Mouse (Mus musculus) midbrain, postnatal 0 days (tissue): ENCODE results near the gene Dda1. TPM values are rescaled to one million over a fixed set of nuclear protein-coding genes. Genes with fewer than 3 reads are reported as not detected.

Experiments
- ATAC-seq: fragments of 200-750 bp; cut with Nextera tagmentation; 2 replicates; pipeline ENCODE4 v1.8.0; 2017; ENCODE audit warnings: moderate number of reproducible peaks, mild to moderate bottlenecking, moderate TSS enrichment, moderate library complexity; ENCODE audit not compliant: low FRiP score
- DNase-seq: peaks from one replicate; pipeline ENCODE4 v3.0.0-alpha.2; 2015; ENCODE audit warnings: low spot score
- H3K27ac ChIP-seq: fragments of 300-500 bp; sonication (generic); 2 replicates; pipeline ENCODE4 v1.5.1; 2014; ENCODE audit warnings: low read depth, mild to moderate bottlenecking, low read length, mixed read lengths
- H3K27me3 ChIP-seq: fragments of 300-500 bp; sonication (generic); 2 replicates; pipeline ENCODE4 v1.6.1; 2014; ENCODE audit warnings: low read length, control low read depth, mixed read lengths; ENCODE audit not compliant: insufficient read depth
- H3K36me3 ChIP-seq: fragments of 300-500 bp; sonication (generic); 2 replicates; pipeline ENCODE4 v1.6.1; 2014; ENCODE audit warnings: low read length, control low read depth, mixed read lengths; ENCODE audit not compliant: insufficient read depth
- H3K4me1 ChIP-seq: fragments of 300-500 bp; sonication (generic); 2 replicates; pipeline ENCODE4 v1.6.1; 2014; ENCODE audit warnings: mild to moderate bottlenecking, control low read depth, antibody characterized with exemption, low read length, mixed read lengths; ENCODE audit not compliant: insufficient read depth
- H3K4me2 ChIP-seq: fragments of 300-500 bp; sonication (generic); 2 replicates; pipeline ENCODE4 v1.6.1; 2014; ENCODE audit warnings: low read depth, mild to moderate bottlenecking, low read length, mixed read lengths; ENCODE audit not compliant: poor library complexity, severe bottlenecking
- H3K4me3 ChIP-seq: fragments of 300-500 bp; sonication (generic); 2 replicates; pipeline ENCODE4 v1.5.1; 2014; ENCODE audit warnings: low read depth, mild to moderate bottlenecking, low read length, moderate library complexity
- H3K9ac ChIP-seq: fragments of 300-500 bp; sonication (generic); replicated peaks from 2 replicates; pipeline ENCODE4 v1.6.1; 2014; ENCODE audit warnings: mild to moderate bottlenecking, low read length, moderate library complexity, mixed read lengths; ENCODE audit not compliant: poor library complexity, severe bottlenecking
- H3K9me3 ChIP-seq: fragments of 300-500 bp; sonication (generic); 2 replicates; pipeline ENCODE4 v1.6.1; 2016; ENCODE audit warnings: low read length, control low read depth
- CTCF ChIP-seq: IDR thresholded peaks from 2 replicates; pipeline ENCODE4 v1.5.1; 2016; ENCODE audit warnings: antibody characterized with exemption, mild to moderate bottlenecking
- WGBS: fragments of 180-500 bp; shearing (Covaris S2); extraction: QIAGEN DNeasy Blood & Tissue Kit; methylation state at CpG from one replicate; pipeline ENCODE4 v1.1.7; 2014; 5-methylcytosine and 5-hydroxymethylcytosine counted together
- polyA plus RNA-seq: library from polyadenylated mRNA; unstranded; fragments of >200 nt; fragmentation: Nextera tagmentation; extraction: Ambion mirVana; gene quantifications from 2 replicates; pipeline ENCODE4 v1.2.1, GENCODE M21; 2015
- total RNA-seq: library from RNA; depleted of rRNA; stranded (reverse); fragments of >200 nt; gene quantifications from 2 replicates; pipeline ENCODE4 v1.2.3, GENCODE M21; 2014

Dda1 gene
- total and polyA plus RNA-seq, 2 experiments from 2014 or later = 211 to 269 TPM

DNA sequence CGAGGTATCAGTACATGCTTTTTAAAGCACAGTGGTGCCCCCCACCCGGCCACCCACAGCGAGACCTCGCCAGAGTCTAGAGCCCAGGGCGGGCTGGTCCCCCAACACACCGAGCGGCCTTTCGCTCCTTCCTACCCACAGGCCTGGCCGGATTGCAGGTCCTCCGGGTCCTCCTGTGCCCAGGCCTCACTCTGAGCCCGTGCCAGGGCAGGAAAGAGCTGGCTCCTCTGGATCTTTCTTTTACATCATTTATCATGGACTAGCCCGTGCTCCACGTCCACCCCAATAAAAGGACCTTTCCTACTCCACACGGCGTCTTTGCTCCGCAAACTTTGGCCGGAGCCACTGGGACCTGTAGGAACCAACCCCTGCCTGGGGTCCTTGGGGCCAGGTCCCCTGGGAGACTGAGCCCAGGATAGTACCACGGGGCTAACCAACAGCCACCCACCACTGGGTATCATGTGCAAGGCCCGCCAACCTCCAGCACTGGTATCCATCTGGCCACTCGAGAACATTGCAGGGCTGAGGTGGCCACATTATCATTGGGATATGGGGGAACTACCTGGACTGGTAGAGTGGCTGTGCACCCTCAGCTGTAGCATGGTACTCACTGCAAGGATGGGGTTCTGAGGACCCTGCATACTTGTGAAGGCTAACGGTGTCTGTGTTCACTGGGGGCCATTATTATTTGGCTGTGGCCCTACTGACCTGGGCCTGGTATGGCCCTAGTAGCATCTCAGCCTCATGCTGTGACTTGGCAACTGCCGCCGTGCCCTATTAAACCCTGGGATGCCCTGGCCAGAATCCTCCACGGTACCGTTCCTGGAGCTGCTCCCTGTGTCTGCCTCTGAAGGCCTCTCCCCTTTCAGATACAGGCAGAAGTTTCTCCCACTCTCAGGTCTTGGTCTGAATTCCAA, 6.0 kb downstream of the Dda1 start:
- H3K4me2 ChIP-seq = no peak overlapping the region
- peaks cover 48% of the 10 kb centered on the region for H3K36me3 ChIP-seq
- no peak overlapping the region for H3K4me3 ChIP-seq
- no peak for TF ChIP-seq CTCF
- H3K27ac ChIP-seq = no peak overlapping the region
- no peaks in the 10 kb centered on the region for H3K9me3 ChIP-seq
- H3K9ac ChIP-seq = no peak overlapping the region
- WGBS = 84% methylated on average over 25 of the region's 25 CpGs
- no peaks in the 10 kb centered on the region; the same call in 1 of the 2 replicates for H3K4me1 ChIP-seq
- no peak for ATAC-seq
- no peak for DNase-seq
- no peaks in the 10 kb centered on the region for H3K27me3 ChIP-seq

DNA sequence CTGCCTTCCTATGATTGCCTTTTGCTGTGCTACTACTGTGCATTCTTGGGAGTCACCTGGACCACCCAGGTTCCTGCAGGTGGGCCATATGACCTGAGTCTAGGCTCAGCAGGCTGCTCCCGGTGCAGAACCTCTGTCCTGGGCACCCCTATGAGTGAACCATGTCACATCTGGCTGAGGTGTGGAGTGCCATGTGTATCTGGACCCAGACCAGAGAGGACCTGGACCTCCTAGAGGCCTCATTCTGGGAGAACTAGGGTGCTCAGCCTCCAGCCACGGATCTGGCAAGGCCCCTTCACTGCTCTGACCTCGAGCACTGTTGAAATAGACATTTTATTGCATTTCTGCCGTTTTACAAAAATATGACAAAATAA, 6.7 kb downstream of the Dda1 start:
- Histone ChIP-seq H3K36me3 (peaks cover 51% of the 10 kb centered on the region), H3K9me3 (no peaks in the 10 kb centered on the region), H3K4me3 (peak overlapping the region; percentile 44), H3K4me1 (no peaks in the 10 kb centered on the region; the same call in 1 of the 2 replicates), H3K27me3 (no peaks in the 10 kb centered on the region), H3K27ac (peak overlapping the region; percentile 85), H3K4me2 (peak overlapping the region; percentile 77), H3K9ac (peak overlapping the region; percentile 64)
- no peak for TF ChIP-seq CTCF
- WGBS = 32% methylated on average over 4 of the region's 4 CpGs
- no peak for DNase-seq
- no peak for ATAC-seq

DNA sequence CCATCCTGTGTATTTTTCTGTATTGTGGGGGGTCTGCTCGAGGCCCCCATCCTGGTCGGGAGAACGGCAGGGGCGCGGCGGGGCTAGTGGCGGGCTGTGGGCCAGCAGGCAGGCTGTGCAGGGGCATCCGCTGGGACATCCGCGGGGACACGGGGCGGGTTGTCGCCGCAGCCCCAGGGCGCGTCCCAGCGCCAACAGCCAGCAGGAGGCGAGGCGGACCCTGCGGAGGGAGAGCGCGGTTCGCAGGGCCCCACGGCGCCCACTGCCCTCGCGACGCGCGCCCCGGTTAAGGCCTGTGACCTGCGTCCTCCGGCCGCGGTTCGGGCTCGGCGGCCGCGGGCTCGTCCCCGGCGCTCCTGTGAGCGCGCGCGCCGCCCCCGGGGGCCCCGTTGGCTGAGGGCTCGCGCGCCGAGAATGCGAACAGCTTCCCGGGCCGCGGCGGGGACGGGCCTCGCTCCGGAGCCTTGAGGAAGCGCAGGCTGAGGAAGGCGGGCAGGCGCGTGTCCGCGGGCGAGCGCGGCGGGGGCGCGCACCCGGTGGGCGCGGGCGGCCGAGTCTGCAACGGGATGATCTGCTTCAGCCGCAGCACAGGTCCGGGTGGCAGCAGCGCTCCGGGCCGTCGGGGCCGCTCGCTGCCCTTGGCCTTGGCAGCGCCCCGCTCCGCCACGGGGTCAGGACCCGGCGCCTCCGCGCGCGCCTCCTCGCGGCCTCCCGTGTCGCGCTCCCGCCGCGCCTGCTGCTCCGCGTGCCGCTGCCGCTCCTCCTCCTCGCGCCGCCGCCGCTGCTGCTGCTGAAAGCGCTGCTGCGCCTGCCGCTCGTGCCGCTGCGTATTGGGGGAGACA, 7.3 kb downstream of the Dda1 start:
- H3K4me3 ChIP-seq = peak overlapping the region; percentile 44
- H3K4me2 ChIP-seq = peak overlapping the region; percentile 77
- under 1% methylated on average over 44 of the region's 121 CpGs for WGBS
- ATAC-seq (peak; percentile 60), DNase-seq (peak; percentile 87)
- H3K9ac ChIP-seq = peak overlapping the region; percentile 64
- peaks cover 51% of the 10 kb centered on the region for H3K36me3 ChIP-seq
- no peaks in the 10 kb centered on the region for H3K27me3 ChIP-seq
- TF ChIP-seq CTCF = peak; percentile 40; the same call in 1 of the 2 replicates
- no peaks in the 10 kb centered on the region; the same call in 1 of the 2 replicates for H3K4me1 ChIP-seq
- peak overlapping the region; percentile 85 for H3K27ac ChIP-seq
- H3K9me3 ChIP-seq = no peaks in the 10 kb centered on the region

DNA sequence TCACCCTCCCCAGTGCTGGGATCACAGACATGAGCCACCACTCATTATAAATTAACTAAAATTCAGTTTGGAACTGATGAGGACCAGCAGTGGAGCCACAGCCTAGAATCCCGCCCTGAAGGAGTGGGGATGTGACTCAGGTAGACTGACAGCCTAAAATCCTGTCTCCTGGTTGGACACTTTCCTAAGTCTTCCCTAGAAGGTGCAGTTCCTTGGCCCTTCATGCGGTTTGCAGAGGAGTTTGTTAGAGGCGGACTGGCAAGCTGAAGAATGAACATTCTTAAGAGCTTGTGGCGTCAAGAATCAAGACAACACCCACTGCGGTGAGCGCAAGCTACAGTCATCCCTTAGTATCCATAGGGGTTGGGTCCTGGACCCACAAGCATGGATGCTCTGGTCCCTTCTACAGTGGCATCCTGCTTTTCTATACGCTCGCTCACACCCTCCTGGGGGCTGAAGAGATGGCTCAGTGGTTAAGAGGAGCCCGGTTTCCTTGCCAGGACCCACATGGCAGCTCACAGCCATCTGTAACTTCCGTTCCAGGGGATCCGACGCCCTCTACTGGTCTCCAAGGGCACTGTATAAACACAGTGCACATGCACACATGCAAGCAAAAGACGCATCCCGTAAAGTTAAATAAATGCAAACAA, 8.3 kb downstream of the Dda1 start:
- TF ChIP-seq CTCF = peak; percentile 73
- peak overlapping the region; percentile 44; the same call in 1 of the 2 replicates for H3K4me3 ChIP-seq
- H3K4me1 ChIP-seq = no peaks in the 10 kb centered on the region; the same call in 1 of the 2 replicates
- DNase-seq (peak; percentile 75), ATAC-seq (peak; percentile 2; the same call in 1 of the 2 replicates)
- H3K36me3 ChIP-seq = peaks cover 51% of the 10 kb centered on the region
- H3K9me3 ChIP-seq = no peaks in the 10 kb centered on the region
- H3K27me3 ChIP-seq = no peaks in the 10 kb centered on the region
- peak overlapping the region; percentile 77 for H3K4me2 ChIP-seq
- H3K27ac ChIP-seq = peak overlapping the region; percentile 85
- WGBS = 44% methylated on average over 14 of the region's 14 CpGs
- H3K9ac ChIP-seq = peak overlapping the region; percentile 64

DNA sequence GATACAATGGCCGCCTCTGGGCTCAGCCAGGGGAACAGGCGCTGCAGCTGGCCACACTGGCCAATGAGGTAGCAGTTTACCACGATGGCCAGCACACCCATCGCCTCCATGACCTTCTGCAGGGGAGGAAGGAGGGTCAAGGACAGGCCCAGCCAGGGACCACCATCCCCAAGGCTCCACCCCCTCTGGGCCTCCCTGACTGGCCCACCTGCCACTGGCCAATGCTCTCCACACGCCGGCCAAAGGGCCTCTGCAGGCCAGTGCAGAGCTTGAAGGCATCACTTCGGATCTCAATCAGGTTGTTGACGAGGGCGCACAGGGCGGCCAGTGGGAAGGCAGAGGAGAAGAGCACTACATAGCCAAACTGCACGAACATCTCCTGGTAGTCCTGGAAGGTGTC, 9.9 kb downstream of the Dda1 start:
- H3K9me3 ChIP-seq = no peaks in the 10 kb centered on the region
- no peak overlapping the region for H3K27ac ChIP-seq
- H3K4me2 ChIP-seq = no peak overlapping the region
- H3K36me3 ChIP-seq = peaks cover 50% of the 10 kb centered on the region
- TF ChIP-seq CTCF = no peak
- H3K4me3 ChIP-seq = no peak overlapping the region
- ATAC-seq = no peak
- H3K27me3 ChIP-seq = no peaks in the 10 kb centered on the region
- H3K4me1 ChIP-seq = no peaks in the 10 kb centered on the region; the same call in 1 of the 2 replicates
- 93% methylated on average over 11 of the region's 11 CpGs for WGBS
- H3K9ac ChIP-seq = no peak overlapping the region
- DNase-seq = no peak
